Mouse (Mus musculus) megakaryocyte, adult 5-6 weeks (primary cell): ENCODE measurements around the gene Gpr160. TPM values are rescaled to one million over a fixed set of nuclear protein-coding genes. Genes with fewer than 3 reads are reported as not detected.

Source experiments
- ATAC-seq: 2 replicates; pipeline ENCODE4 v1.8.0; 2016; ENCODE audit warnings: mild to moderate bottlenecking, inconsistent platforms; ENCODE audit not compliant: poor library complexity, severe bottlenecking
- total RNA-seq, 2 experiments: library from RNA; stranded (forward) in 1 of 2; stranded (reverse) in 1 of 2; fragments of 153-499, 151-499 nt in 1 of 2; fragments of 221-1000, 200-1000 nt in 1 of 2; gene quantifications; 2 replicates each; pipeline versions ENCODE4 v1.2.3 to v1.2.4; 2015 to 2017

Gene Gpr160
- total RNA-seq, 2 experiments from 2014 or later: 73.8 to 93.1 TPM

GRCm38 (mm10) chr3:30896721-30897120, 41.0 kb downstream of the Gpr160 start:
- ATAC-seq: no peak

GRCm38 (mm10) chr3:30899407-30899806, 43.7 kb downstream of the Gpr160 start:
- ATAC-seq: no peak

- peak; percentile 54; the same call in 1 of the 2 replicates for ATAC-seq
Observed at GRCm38 (mm10) chr3:30904658-30905057, 48.9 kb downstream of the Gpr160 start.

GRCm38 (mm10) chr3:30917160-30917559, 61.4 kb downstream of the Gpr160 start:
- peak; percentile 56 for ATAC-seq

- no peak for ATAC-seq
Observed at GRCm38 (mm10) chr3:30927664-30928063, 71.9 kb downstream of the Gpr160 start.

- ATAC-seq: no peak
Observed at GRCm38 (mm10) chr3:30929828-30930227, 74.1 kb downstream of the Gpr160 start.

GRCm38 (mm10) chr3:30934384-30934783, 78.6 kb downstream of the Gpr160 start:
- no peak for ATAC-seq

Other genes with a start within 250 kb of the Gpr160 start
- gene Lrriq4, start 211.4 kb upstream of the Gpr160 start, total RNA-seq (2015): 0.09 TPM in 1 of 2 replicates, not detected in the other
- gene Lrriq4, start 211.4 kb upstream of the Gpr160 start, total RNA-seq (2017): not detected in 2 replicates
- not detected in 2 replicates for gene Lrrc34, start 208.1 kb upstream of the Gpr160 start, total RNA-seq (2015)
- gene Lrrc34, start 208.1 kb upstream of the Gpr160 start, total RNA-seq (2017): 0.08 and 0.26 TPM in 2 replicates
- not detected in 2 replicates for gene Lrrc31, start 156.1 kb upstream of the Gpr160 start, total RNA-seq (2015)
- gene Lrrc31, start 156.1 kb upstream of the Gpr160 start, total RNA-seq (2017): not detected in 2 replicates
- not detected in 2 replicates for gene Samd7, start 109.7 kb upstream of the Gpr160 start, total RNA-seq (2015)
- not detected in 2 replicates for gene Samd7, start 109.7 kb upstream of the Gpr160 start, total RNA-seq (2017)
- 82.5 and 94.5 TPM in 2 replicates for gene Sec62, start 63.1 kb upstream of the Gpr160 start, total RNA-seq (2015)
- gene Sec62, start 63.1 kb upstream of the Gpr160 start, total RNA-seq (2017): 80.5 and 83.7 TPM in 2 replicates
- 31.0 and 31.1 TPM in 2 replicates for gene Phc3, start 113.5 kb downstream of the Gpr160 start, total RNA-seq (2015)
- 17.3 and 20.4 TPM in 2 replicates for gene Phc3, start 113.5 kb downstream of the Gpr160 start, total RNA-seq (2017)
- gene Prkci, start 139.8 kb downstream of the Gpr160 start, total RNA-seq (2015): 18.8 and 19.9 TPM in 2 replicates
- gene Prkci, start 139.8 kb downstream of the Gpr160 start, total RNA-seq (2017): 12.4 and 14.7 TPM in 2 replicates
- gene Skil, start 239.1 kb downstream of the Gpr160 start, total RNA-seq (2015): 20.4 and 21.8 TPM in 2 replicates
- gene Skil, start 239.1 kb downstream of the Gpr160 start, total RNA-seq (2017): 31.6 and 32.5 TPM in 2 replicates